Mouse (Mus musculus): Measurements from ENCODE around the gene Apon.

- no peak for TF ChIP-seq CTCF (IDR thresholded peaks at IDR 0.05; ENCODE audit: low read depth)
- no peak for TF ChIP-seq EP300 (IDR thresholded peaks at IDR 0.05; ENCODE audit: low read depth)
Measured at GRCm38 (mm10) chr10:128259946-128260345, 6.0 kb downstream of the Apon start.

All from liver, postnatal 0 days (tissue).